7 mouse cellular contexts compared by ENCODE assay signal in the genomic region with DNA sequence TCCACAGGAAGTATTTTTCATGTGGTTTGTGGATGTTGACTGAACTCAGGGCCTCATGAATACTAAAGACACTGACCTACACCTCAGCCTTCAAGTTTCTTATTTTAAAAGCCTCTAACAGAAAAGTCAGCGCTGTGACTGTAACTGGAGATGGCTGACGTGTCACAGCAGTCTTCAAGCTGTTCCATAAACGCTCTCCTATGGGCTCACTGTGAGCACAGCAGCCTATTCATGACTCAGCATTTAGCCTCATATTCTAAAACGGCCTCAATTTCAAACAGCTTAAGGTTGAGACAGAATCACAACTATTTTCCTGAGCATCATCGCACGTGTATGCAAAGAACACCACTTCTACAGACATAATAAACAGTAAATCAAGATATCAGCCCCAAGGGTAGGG. TPM values are rescaled to one million over a fixed set of nuclear protein-coding genes. Genes with fewer than 3 reads are reported as not detected.
DNase-seq lines count a peak whose midpoint lies in the region; ATAC-seq and TF ChIP-seq lines count a peak whose summit lies in the region.

No protein-coding gene starts in this region.

- no peak for TF ChIP-seq POLR2A in brain, embryonic 14.5 days (IDR thresholded peaks at IDR 0.05; ENCODE audit: borderline replicate concordance, extremely low read depth, insufficient read depth, insufficient read length, poor library complexity, severe bottlenecking)

- H3K27ac ChIP-seq in hindbrain, postnatal 0 days = no peak overlapping the region
- no peak overlapping the region for H3K27ac ChIP-seq in hindbrain, embryonic 10.5 days
- H3K27ac ChIP-seq in liver, embryonic 11.5 days (ENCODE audit: low read depth, low read length) = no peak overlapping the region

- H3K27me3 ChIP-seq in hindbrain, postnatal 0 days (ENCODE audit: insufficient read depth, low read length) = no peaks in the 10 kb centered on the region
- no peaks in the 10 kb centered on the region for H3K27me3 ChIP-seq in hindbrain, embryonic 10.5 days (ENCODE audit: insufficient read depth, poor library complexity, severe bottlenecking)
- H3K27me3 ChIP-seq in liver, embryonic 11.5 days (replicated peaks; ENCODE audit: control insufficient read depth, insufficient read depth, low read length) = no peaks in the 10 kb centered on the region

- no peak overlapping the region for H3K9ac ChIP-seq in hindbrain, postnatal 0 days (replicated peaks; ENCODE audit: low read length)
- H3K9ac ChIP-seq in liver, embryonic 11.5 days (ENCODE audit: low read depth, low read length) = no peak overlapping the region

- H3K36me3 ChIP-seq in hindbrain, postnatal 0 days (ENCODE audit: insufficient read depth, low read length) = peaks cover 9% of the 10 kb centered on the region; the same call in 1 of the 2 replicates
- peaks cover 44% of the 10 kb centered on the region for H3K36me3 ChIP-seq in hindbrain, embryonic 10.5 days
- H3K36me3 ChIP-seq in liver, embryonic 11.5 days (ENCODE audit: control insufficient read depth, insufficient read depth, low read length) = peaks cover 8% of the 10 kb centered on the region

- H3K4me1 ChIP-seq in hindbrain, postnatal 0 days (ENCODE audit: insufficient read depth, low read length) = no peaks in the 10 kb centered on the region; the same call in 1 of the 2 replicates
- peaks cover 14% of the 10 kb centered on the region for H3K4me1 ChIP-seq in hindbrain, embryonic 10.5 days (replicated peaks)
- peaks cover 3% of the 10 kb centered on the region; the same call in 1 of the 2 replicates for H3K4me1 ChIP-seq in liver, embryonic 11.5 days (replicated peaks; ENCODE audit: control insufficient read depth, insufficient read depth, low read length)

- TF ChIP-seq CTCF in hindbrain, postnatal 0 days (IDR thresholded peaks at IDR 0.05; ENCODE audit: low read depth) = no peak
- TF ChIP-seq CTCF in brain, embryonic 14.5 days (IDR thresholded peaks at IDR 0.05; ENCODE audit: borderline replicate concordance, extremely low read depth, insufficient read depth, insufficient read length) = no peak

- H3K9me3 ChIP-seq in hindbrain, postnatal 0 days (ENCODE audit: low read length) = no peaks in the 10 kb centered on the region
- H3K9me3 ChIP-seq in hindbrain, embryonic 10.5 days = 0 out of 2 replicates have a peak, but pooled peaks cover 5% of the 10 kb centered on the region
- no peaks in the 10 kb centered on the region for H3K9me3 ChIP-seq in liver, embryonic 11.5 days (ENCODE audit: control insufficient read depth, low read length)

- 48% methylated on average over 6 of the region's 6 CpGs for WGBS in hindbrain, postnatal 0 days
- WGBS in hindbrain, embryonic 10.5 days = 69% methylated on average over 6 of the region's 6 CpGs
- WGBS in liver, embryonic 11.5 days = 62% methylated on average over 6 of the region's 6 CpGs

- H3K4me3 ChIP-seq in hindbrain, postnatal 0 days (ENCODE audit: low read length) = no peak overlapping the region
- no peak overlapping the region for H3K4me3 ChIP-seq in hindbrain, embryonic 10.5 days
- H3K4me3 ChIP-seq in liver, embryonic 11.5 days (ENCODE audit: low read depth, low read length) = no peak overlapping the region

- ATAC-seq in hindbrain, postnatal 0 days = peak; percentile 64; the same call in 1 of the 2 replicates
- peak; percentile 60; the same call in 1 of the 2 replicates for ATAC-seq in liver, embryonic 11.5 days (replicated peaks; ENCODE audit: low FRiP score)

- DNase-seq in hindbrain, postnatal 0 days (ENCODE audit: low spot score) = peak; percentile 25
- no peak for DNase-seq in hindbrain, embryonic 10.5 days (ENCODE audit: low spot score)
- DNase-seq in CD4-positive, CD25-positive, alpha-beta regulatory T cell, adult 2 months (ENCODE audit: low read depth, low spot score) = peak; percentile 33
- peak; percentile 39 for DNase-seq in brain, embryonic 14.5 days (ENCODE audit: low read depth)
- DNase-seq in liver, embryonic 11.5 days (ENCODE audit: low spot score) = no peak
- DNase-seq in frontal cortex, postnatal 14 days (ENCODE audit: low spot score in 2 of 2) = no peak
- DNase-seq in ovary, postnatal 10 days (ENCODE audit: low spot score) = no peak

- H3K4me2 ChIP-seq in hindbrain, postnatal 0 days (ENCODE audit: low read depth, low read length) = no peak overlapping the region
- H3K4me2 ChIP-seq in liver, embryonic 11.5 days = no peak overlapping the region

RNA-seq across cellular contexts. Expression of a gene that starts 11.8 kb away (rescaled TPM):
- total RNA-seq in hindbrain, postnatal 0 days (2014; rRNA removed) = 57.0 and 60.8 TPM in 2 replicates
- 53.3 and 58.3 TPM in 2 replicates for polyA plus RNA-seq in hindbrain, postnatal 0 days (2015; fragmentation: Nextera tagmentation; extraction: Ambion mirVana)
- polyA plus RNA-seq in hindbrain, embryonic 10.5 days (2016; fragmentation: Nextera tagmentation; extraction: Ambion mirVana) = 25.2 and 26.4 TPM in 2 replicates
- 44.4 and 53.5 TPM in 2 replicates for polyA plus RNA-seq in brain, embryonic 14.5 days (2012; rRNA removed)
- 37.8 and 43.3 TPM in 2 replicates for polyA plus RNA-seq in liver, embryonic 11.5 days (2014; fragmentation: Nextera tagmentation; extraction: Ambion mirVana)

Comparison
In these comparisons a context has a peak if more than half of its experiments do, and no peak if none do; other contexts are left out.
1. DNase-seq: peak in hindbrain, postnatal 0 days (single experiment), CD4-positive, CD25-positive, alpha-beta regulatory T cell, adult 2 months (single experiment) and brain, embryonic 14.5 days (single experiment); none in hindbrain, embryonic 10.5 days (single experiment), liver, embryonic 11.5 days (single experiment), frontal cortex, postnatal 14 days (0 of 2) and ovary, postnatal 10 days (single experiment).